Mouse (Mus musculus) CH12.LX (cell line): ENCODE measurements around the gene Hamp.
"Not testable (repeated sequence)": the region's sequence is repeated elsewhere in the genome, so short reads cannot be mapped to it uniquely, and the experiment has no call there.

ENCODE experiments used
- CHD1 ChIP-seq: IDR thresholded peaks from 2 replicates; pipeline ENCODE4 v1.6.1; 2012; ENCODE audit warnings: low read depth, low read length, improper control_type of control experiment, inconsistent platforms
- CTCF ChIP-seq, 2 experiments: IDR thresholded peaks in 1 of 2; conservative IDR thresholded peaks in 1 of 2; 2 replicates each; pipeline ENCODE4 v1.5.1; 2011 to 2012; ENCODE audit warnings: low read depth in 2 of 2, low read length in 2 of 2, improper control_type of control experiment in 1 of 2, inconsistent platforms in 1 of 2, mild to moderate bottlenecking in 1 of 2, moderate library complexity in 1 of 2
- ETS1 ChIP-seq: conservative IDR thresholded peaks from 2 replicates; pipeline ENCODE4 v1.6.1; 2012; ENCODE audit warnings: low read depth, mild to moderate bottlenecking, inconsistent platforms, low read length, improper control_type of control experiment, moderate library complexity
- HCFC1 ChIP-seq: IDR thresholded peaks from 2 replicates; pipeline ENCODE4 v1.6.1; 2012; ENCODE audit warnings: low read depth, mild to moderate bottlenecking, inconsistent platforms, low read length, improper control_type of control experiment
- NRF1 ChIP-seq: IDR thresholded peaks from 2 replicates; pipeline ENCODE4 v1.6.1; 2014; ENCODE audit warnings: low read depth, mild to moderate bottlenecking, inconsistent platforms, low read length, improper control_type of control experiment, moderate library complexity
- POLR2A ChIP-seq: IDR thresholded peaks from 2 replicates; pipeline ENCODE4 v1.6.1; 2011; ENCODE audit warnings: low read depth, mild to moderate bottlenecking, improper control_type of control experiment, low read length
- TCF12 ChIP-seq: IDR thresholded peaks from 2 replicates; pipeline ENCODE4 v1.6.1; 2014; ENCODE audit warnings: low read depth, mild to moderate bottlenecking, inconsistent platforms, low read length, improper control_type of control experiment
- USF1 ChIP-seq: IDR thresholded peaks from 2 replicates; pipeline ENCODE4 v1.6.1; 2014; ENCODE audit warnings: low read depth, mild to moderate bottlenecking, inconsistent platforms, low read length, improper control_type of control experiment

DNA sequence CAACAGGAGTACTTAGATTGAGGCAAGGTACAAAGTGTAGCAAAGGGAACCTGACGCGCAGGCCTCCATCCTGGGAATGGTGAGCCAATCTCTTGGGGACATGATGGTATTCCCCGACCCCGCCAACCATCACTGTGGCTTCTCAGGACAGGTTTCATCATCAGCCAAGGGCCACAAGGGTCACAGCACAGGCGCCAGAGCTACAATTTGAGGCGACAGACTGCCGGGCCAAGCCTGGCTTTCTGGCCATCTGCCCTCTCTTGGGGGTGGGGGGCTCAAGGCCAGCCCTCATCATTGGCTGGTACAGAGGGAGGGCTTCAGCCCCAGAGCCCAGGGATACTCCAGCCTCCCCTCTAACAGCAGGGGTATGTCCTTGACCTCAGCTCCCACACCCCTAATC, 1.6 kb upstream of the Hamp start:
- TF ChIP-seq CHD1; ETS1; POLR2A; CTCF (conservative IDR thresholded peaks at IDR 0.05 in 1 of 2, IDR thresholded peaks at IDR 0.05 in 1 of 2; ENCODE audit: low read depth in 2 of 2, low read length in 2 of 2); HCFC1; NRF1; TCF12; USF1: not testable (repeated sequence)
